Mouse (Mus musculus) CH12.LX (cell line): Measurements from ENCODE around the gene Trim46. TPM values are rescaled to one million over a fixed set of nuclear protein-coding genes. Genes with fewer than 3 reads are reported as not detected.
A peak's percentile ranks its signal among the peaks of the same experiment; 100 is the strongest.

Source experiments
- DNase-seq: peaks from one replicate; pipeline ENCODE4 v3.0.0-alpha.2; 2013; ENCODE audit errors: extremely low read depth
- H3K27ac ChIP-seq: 2 replicates; pipeline ENCODE4 v1.5.1; 2012; ENCODE audit warnings: low read depth, mild to moderate bottlenecking, control low read depth, moderate library complexity; ENCODE audit not compliant: insufficient read depth
- H3K27me3 ChIP-seq: replicated peaks from 2 replicates; pipeline ENCODE3; 2012; ENCODE audit warnings: inconsistent platforms
- H3K36me3 ChIP-seq, 2 experiments: replicated peaks in 1 of 2; 2 replicates each; pipeline versions ENCODE3 to v1.6.1; 2012; ENCODE audit warnings: inconsistent platforms in 1 of 2, low read length in 1 of 2, mild to moderate bottlenecking in 1 of 2, mixed read lengths in 1 of 2, moderate library complexity in 1 of 2; ENCODE audit not compliant: control insufficient read depth in 1 of 2, insufficient read depth in 1 of 2
- H3K4me1 ChIP-seq, 2 experiments: 2 replicates each; pipeline ENCODE4 v1.6.1; 2012; ENCODE audit warnings: inconsistent platforms in 1 of 2, moderate library complexity in 1 of 2; ENCODE audit not compliant: insufficient read depth in 2 of 2, control insufficient read depth in 1 of 2
- H3K4me2 ChIP-seq: 2 replicates; pipeline ENCODE4 v1.6.1; 2012; ENCODE audit warnings: low read depth, mild to moderate bottlenecking, control low read depth; ENCODE audit not compliant: poor library complexity, insufficient read depth, severe bottlenecking
- H3K4me3 ChIP-seq, 3 experiments: fragments of 150-350 bp in 1 of 3; sonication (generic) in 1 of 3; replicated peaks in 1 of 3; 2 replicates each; pipeline versions ENCODE3 to v1.5.1; 2011 to 2012; ENCODE audit warnings: low read depth in 2 of 3, low read length in 2 of 3, mild to moderate bottlenecking in 2 of 3, moderate library complexity in 2 of 3, control low read depth in 1 of 3, improper control_type of control experiment in 1 of 3, inconsistent platforms in 1 of 3, mixed read lengths in 1 of 3; ENCODE audit not compliant: poor library complexity in 1 of 3
- H3K79me2 ChIP-seq: replicated peaks from 2 replicates; pipeline ENCODE4 v1.6.1; 2012; ENCODE audit warnings: mild to moderate bottlenecking, moderate library complexity; ENCODE audit not compliant: control insufficient read depth, poor library complexity, insufficient read depth, severe bottlenecking; ENCODE audit errors: extremely low read depth
- H3K9ac ChIP-seq: 2 replicates; pipeline ENCODE4 v1.6.1; 2012; ENCODE audit warnings: low read depth, mild to moderate bottlenecking, control low read depth, moderate library complexity; ENCODE audit not compliant: insufficient read depth
- H3K9me3 ChIP-seq: replicated peaks from 2 replicates; pipeline ENCODE3; 2012; ENCODE audit warnings: low read length, inconsistent platforms, mixed read lengths
- BHLHE40 ChIP-seq: IDR thresholded peaks from 2 replicates; pipeline ENCODE4 v1.6.1; 2011; ENCODE audit warnings: mild to moderate bottlenecking, low read depth, low read length, improper control_type of control experiment
- CHD2 ChIP-seq: IDR thresholded peaks from 2 replicates; pipeline ENCODE4 v1.6.1; 2011; ENCODE audit warnings: low read length, improper control_type of control experiment
- CTCF ChIP-seq, 2 experiments: IDR thresholded peaks in 1 of 2; conservative IDR thresholded peaks in 1 of 2; 2 replicates each; pipeline ENCODE4 v1.5.1; 2011 to 2012; ENCODE audit warnings: low read depth in 2 of 2, low read length in 2 of 2, improper control_type of control experiment in 1 of 2, inconsistent platforms in 1 of 2, mild to moderate bottlenecking in 1 of 2, moderate library complexity in 1 of 2
- E2F4 ChIP-seq: IDR thresholded peaks from 2 replicates; pipeline ENCODE4 v1.6.1; 2011; ENCODE audit warnings: low read depth, low read length, improper control_type of control experiment; ENCODE audit not compliant: insufficient replicate concordance
- ELF1 ChIP-seq: IDR thresholded peaks from 2 replicates; pipeline ENCODE4 v1.6.1; 2014; ENCODE audit warnings: low read depth, mild to moderate bottlenecking, inconsistent platforms, low read length, improper control_type of control experiment
- EP300 ChIP-seq: IDR thresholded peaks from 2 replicates; pipeline ENCODE4 v1.6.1; 2011; ENCODE audit warnings: low read length, improper control_type of control experiment
- ETS1 ChIP-seq: conservative IDR thresholded peaks from 2 replicates; pipeline ENCODE4 v1.6.1; 2012; ENCODE audit warnings: low read depth, mild to moderate bottlenecking, inconsistent platforms, low read length, improper control_type of control experiment, moderate library complexity
- GABPA ChIP-seq: IDR thresholded peaks from 2 replicates; pipeline ENCODE4 v1.6.1; 2012; ENCODE audit warnings: low read depth, low read length, improper control_type of control experiment, inconsistent platforms; ENCODE audit not compliant: insufficient replicate concordance
- HCFC1 ChIP-seq: IDR thresholded peaks from 2 replicates; pipeline ENCODE4 v1.6.1; 2012; ENCODE audit warnings: low read depth, mild to moderate bottlenecking, inconsistent platforms, low read length, improper control_type of control experiment
- IRF4 ChIP-seq: IDR thresholded peaks from 2 replicates; pipeline ENCODE4 v1.6.1; 2014; ENCODE audit warnings: low read depth, mild to moderate bottlenecking, inconsistent platforms, low read length, improper control_type of control experiment
- JUN ChIP-seq: IDR thresholded peaks from 2 replicates; pipeline ENCODE4 v1.6.1; 2011; ENCODE audit warnings: low read depth, mild to moderate bottlenecking, low read length, improper control_type of control experiment, moderate library complexity; ENCODE audit not compliant: insufficient read depth
- JUND ChIP-seq: conservative IDR thresholded peaks from 2 replicates; pipeline ENCODE4 v1.6.1; 2011; ENCODE audit warnings: low read depth, low read length, improper control_type of control experiment
- KAT2A ChIP-seq: IDR thresholded peaks from 2 replicates; pipeline ENCODE4 v1.6.1; 2012; ENCODE audit warnings: low read length, improper control_type of control experiment, inconsistent platforms; ENCODE audit not compliant: insufficient replicate concordance
- MAFK ChIP-seq: IDR thresholded peaks from 2 replicates; pipeline ENCODE4 v1.6.1; 2011; ENCODE audit warnings: low read length, improper control_type of control experiment; ENCODE audit not compliant: insufficient replicate concordance
- MAX ChIP-seq: IDR thresholded peaks from 2 replicates; pipeline ENCODE4 v1.6.1; 2011; ENCODE audit warnings: low read length, improper control_type of control experiment
- MAZ ChIP-seq: IDR thresholded peaks from 2 replicates; pipeline ENCODE4 v1.6.1; 2012; ENCODE audit warnings: low read depth, mild to moderate bottlenecking, inconsistent platforms, low read length, improper control_type of control experiment, moderate library complexity
- MEF2A ChIP-seq: IDR thresholded peaks from 2 replicates; pipeline ENCODE4 v1.6.1; 2014; ENCODE audit warnings: low read depth, mild to moderate bottlenecking, inconsistent platforms, low read length, improper control_type of control experiment, borderline replicate concordance
- MXI1 ChIP-seq: IDR thresholded peaks from 2 replicates; pipeline ENCODE4 v1.6.1; 2011; ENCODE audit warnings: mild to moderate bottlenecking, low read depth, low read length, improper control_type of control experiment
- MYC ChIP-seq: IDR thresholded peaks from 2 replicates; pipeline ENCODE4 v1.6.1; 2011; ENCODE audit warnings: low read depth, mild to moderate bottlenecking, improper control_type of control experiment, low read length
- NELFE ChIP-seq: IDR thresholded peaks from 2 replicates; pipeline ENCODE4 v1.6.1; 2011; ENCODE audit warnings: low read depth, low read length, improper control_type of control experiment
- NRF1 ChIP-seq: IDR thresholded peaks from 2 replicates; pipeline ENCODE4 v1.6.1; 2014; ENCODE audit warnings: low read depth, mild to moderate bottlenecking, inconsistent platforms, low read length, improper control_type of control experiment, moderate library complexity
- PAX5 ChIP-seq: IDR thresholded peaks from 2 replicates; pipeline ENCODE4 v1.6.1; 2012; ENCODE audit warnings: low read length, inconsistent platforms, mixed read lengths
- POLR2A ChIP-seq: IDR thresholded peaks from 2 replicates; pipeline ENCODE4 v1.6.1; 2011; ENCODE audit warnings: low read depth, mild to moderate bottlenecking, improper control_type of control experiment, low read length
- POLR2AphosphoS2 ChIP-seq: IDR thresholded peaks from 2 replicates; pipeline ENCODE4 v1.6.1; 2011; ENCODE audit warnings: low read depth, low read length, improper control_type of control experiment
- RAD21 ChIP-seq: IDR thresholded peaks from 2 replicates; pipeline ENCODE4 v1.6.1; 2011; ENCODE audit warnings: low read depth, mild to moderate bottlenecking, low read length, improper control_type of control experiment, moderate library complexity
- RCOR1 ChIP-seq: conservative IDR thresholded peaks from 2 replicates; pipeline ENCODE4 v1.6.1; 2012; ENCODE audit warnings: low read depth, mild to moderate bottlenecking, inconsistent platforms, low read length, improper control_type of control experiment
- SIN3A ChIP-seq: IDR thresholded peaks from 2 replicates; pipeline ENCODE4 v1.6.1; 2012; ENCODE audit warnings: low read length, improper control_type of control experiment, inconsistent platforms
- SMC3 ChIP-seq: IDR thresholded peaks from 2 replicates; pipeline ENCODE4 v1.6.1; 2011; ENCODE audit warnings: low read depth, low read length, improper control_type of control experiment
- TBP ChIP-seq: conservative IDR thresholded peaks from 2 replicates; pipeline ENCODE4 v1.6.1; 2011; ENCODE audit warnings: low read depth, low read length, improper control_type of control experiment
- TCF12 ChIP-seq: IDR thresholded peaks from 2 replicates; pipeline ENCODE4 v1.6.1; 2014; ENCODE audit warnings: low read depth, mild to moderate bottlenecking, inconsistent platforms, low read length, improper control_type of control experiment
- UBTF ChIP-seq: IDR thresholded peaks from 2 replicates; pipeline ENCODE4 v1.6.1; 2012; ENCODE audit warnings: low read depth, mild to moderate bottlenecking, inconsistent platforms, low read length, improper control_type of control experiment, moderate library complexity
- USF1 ChIP-seq: IDR thresholded peaks from 2 replicates; pipeline ENCODE4 v1.6.1; 2014; ENCODE audit warnings: low read depth, mild to moderate bottlenecking, inconsistent platforms, low read length, improper control_type of control experiment
- USF2 ChIP-seq: conservative IDR thresholded peaks from 2 replicates; pipeline ENCODE4 v1.6.1; 2011; ENCODE audit warnings: low read depth, low read length, improper control_type of control experiment
- ZC3H11A ChIP-seq: IDR thresholded peaks from 2 replicates; pipeline ENCODE4 v1.6.1; 2012; ENCODE audit warnings: low read depth, mild to moderate bottlenecking, inconsistent platforms, low read length, improper control_type of control experiment
- ZKSCAN1 ChIP-seq: IDR thresholded peaks from 2 replicates; pipeline ENCODE4 v1.6.1; 2012; ENCODE audit warnings: low read depth, inconsistent platforms, low read length, improper control_type of control experiment, borderline replicate concordance
- ZMIZ1 ChIP-seq: IDR thresholded peaks from 2 replicates; pipeline ENCODE4 v1.6.1; 2012; ENCODE audit warnings: low read depth, mild to moderate bottlenecking, inconsistent platforms, low read length, improper control_type of control experiment
- ZNF384 ChIP-seq: IDR thresholded peaks from 2 replicates; pipeline ENCODE4 v1.6.1; 2012; ENCODE audit warnings: low read depth, low read length, improper control_type of control experiment, inconsistent platforms
- dilution Hi-C: fragments of 300-500 bp; cut with MboI; formaldehyde crosslinking; loops from 2 replicates; pipeline ENCODE4 v1.14.3; 2020; ENCODE audit warnings: low sequenced_read_pairs; ENCODE audit not compliant: extremely low pct_unique_long_range_greater_than_20kb, extremely low pct_ligation_motif_present
- in situ Hi-C: fragments of 300-500 bp; cut with MboI; formaldehyde crosslinking; loops from 3 replicates; pipeline ENCODE4 v1.14.3; 2019; ENCODE audit warnings: low sequenced_read_pairs, low pct_ligation_motif_present, low pct_unique_long_range_greater_than_20kb, mixed read lengths
- polyA plus RNA-seq: library from polyadenylated mRNA; unstranded; fragments of >175 nt; gene quantifications from 2 replicates; pipeline ENCODE4 v1.2.1, GENCODE M21; 2012; ENCODE audit warnings: low read depth; ENCODE audit not compliant: insufficient read length
- total RNA-seq, 2 experiments: library from RNA; depleted of rRNA; stranded (reverse); fragments of 300-350 nt in 1 of 2; fragments of >200 nt in 1 of 2; gene quantifications; 2 replicates each; pipeline ENCODE4 v1.2.3; 2012 to 2014

Trim46 gene
- total RNA-seq (2012; rRNA removed) (1.9 and 2.0 TPM in 2 replicates), total RNA-seq (2014; rRNA removed) (0.36 TPM in 2 replicates), polyA plus RNA-seq (1.4 and 1.9 TPM in 2 replicates)

DNA sequence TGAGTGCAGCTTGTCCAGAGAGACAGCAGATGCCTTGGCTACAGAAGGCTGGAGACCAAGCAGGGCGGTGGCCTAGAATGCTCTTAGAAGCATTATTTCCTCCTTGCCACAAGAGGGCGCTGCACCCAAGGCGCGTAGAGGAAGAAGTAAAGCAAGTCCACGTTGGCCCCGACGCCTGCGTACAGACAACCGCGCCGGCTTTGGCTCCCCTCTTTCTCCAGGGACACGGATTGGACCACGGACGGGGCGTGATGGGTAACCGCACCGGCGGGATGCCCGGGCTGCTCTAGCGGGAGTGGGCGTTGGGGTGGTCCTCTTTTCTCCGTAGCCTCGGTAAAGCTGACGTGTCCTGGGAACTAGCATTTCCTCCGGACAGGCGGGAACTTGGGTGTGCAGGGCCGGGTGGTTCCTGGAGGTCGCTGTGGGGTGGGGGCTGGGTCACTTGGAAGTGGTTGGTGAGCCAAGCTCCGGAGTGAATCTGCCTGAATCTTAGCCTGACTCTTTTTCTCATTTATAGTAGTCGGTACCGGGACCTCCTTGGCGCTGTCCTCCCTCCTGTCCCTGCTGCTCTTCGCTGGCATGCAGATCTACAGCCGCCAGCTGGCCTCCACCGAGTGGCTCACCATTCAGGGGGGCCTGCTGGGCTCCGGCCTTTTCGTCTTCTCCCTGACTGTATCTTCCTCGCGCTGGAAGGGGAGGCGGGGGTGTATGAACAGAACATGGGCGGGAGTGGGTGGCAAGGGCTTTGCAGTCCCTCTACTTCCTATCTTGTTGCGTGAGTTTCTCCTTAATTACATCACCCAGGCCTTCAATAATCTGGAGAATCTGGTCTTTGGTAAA lies at the start of gene Trim46:
Gene Trim46 (minus strand): TSS at position 49 of the 840 bp plus-strand sequence.
- in situ Hi-C loops = loop anchor here (5.0 kb wide), 1 partner anchor 51 kb away; no protein-coding TSS in a partner anchor
- dilution Hi-C loops = no loop called here
- H3K27ac ChIP-seq = peak within 1 kb of the TSS; percentile 48
- peak within 1 kb of the TSS; percentile 75 to 84 (median 80) for H3K4me3 ChIP-seq
- H3K9me3 ChIP-seq = no peaks in the 10 kb centered on the region
- peak; percentile 94 for DNase-seq
- H3K4me2 ChIP-seq = peak within 1 kb of the TSS; percentile 87
- peaks cover 17% of the 10 kb centered on the region for H3K79me2 ChIP-seq
- H3K9ac ChIP-seq = peak within 1 kb of the TSS; percentile 90
- H3K36me3 ChIP-seq = peaks cover 22 to 36% of the 10 kb centered on the region in 2 experiments
- no peaks in the 10 kb centered on the region for H3K27me3 ChIP-seq
- H3K4me1 ChIP-seq = peaks cover 10 to 72% of the 10 kb centered on the region in 2 experiments
- peak; percentile 78 to 92 for TF ChIP-seq CTCF (conservative IDR thresholded peaks at IDR 0.05 in 1 of 2, IDR thresholded peaks at IDR 0.05 in 1 of 2; ENCODE audit: low read depth in 2 of 2, low read length in 2 of 2)
- TF ChIP-seq GABPA = peak; percentile 20; the same call in 1 of the 2 replicates
- TF ChIP-seq JUN = no peak
- TF ChIP-seq POLR2AphosphoS2 = no peak; the same call in 1 of the 2 replicates
- no peak; the same call in 1 of the 2 replicates for TF ChIP-seq IRF4
- TF ChIP-seq MXI1 = peak; percentile 88; the same call in 1 of the 2 replicates
- TF ChIP-seq SIN3A = peak; percentile 86
- TF ChIP-seq BHLHE40 = no peak; the same call in 1 of the 2 replicates
- TF ChIP-seq E2F4 = peak; percentile 66; the same call in 1 of the 2 replicates
- TF ChIP-seq USF1 = no peak
- TF ChIP-seq ETS1 = no peak
- TF ChIP-seq NRF1 = peak; percentile 87
- peak; percentile 79 for TF ChIP-seq NELFE
- peak; percentile 60; the same call in 1 of the 2 replicates for TF ChIP-seq UBTF
- TF ChIP-seq MAX = no peak; the same call in 1 of the 2 replicates
- peak; percentile 92; the same call in 1 of the 2 replicates for TF ChIP-seq MYC
- 0 out of 2 replicates have a peak, but pooled peaks have one; percentile 15 for TF ChIP-seq MEF2A
- peak; percentile 76 for TF ChIP-seq HCFC1
- TF ChIP-seq MAZ = no peak
- TF ChIP-seq TBP = peak; percentile 64
- peak; percentile 87 for TF ChIP-seq POLR2A
- no peak for TF ChIP-seq JUND
- TF ChIP-seq ZNF384 = no peak
- TF ChIP-seq CHD2 = no peak
- peak; percentile 56 for TF ChIP-seq RAD21
- peak; percentile 77 for TF ChIP-seq TCF12
- TF ChIP-seq PAX5 = no peak
- peak; percentile 60 for TF ChIP-seq SMC3
- TF ChIP-seq ZKSCAN1 = no peak
- no peak for TF ChIP-seq RCOR1
- peak; percentile 64; the same call in 1 of the 2 replicates for TF ChIP-seq KAT2A
- no peak for TF ChIP-seq USF2
- peak; percentile 81 for TF ChIP-seq ELF1
- TF ChIP-seq MAFK = no peak
- TF ChIP-seq EP300 = no peak
- TF ChIP-seq ZMIZ1 = peak; percentile 64; the same call in 1 of the 2 replicates
- TF ChIP-seq ZC3H11A = no peak
